Mouse (Mus musculus) neural tube, embryonic 10.5 days (tissue): Measurements from ENCODE around the gene D430042O09Rik.

ENCODE experiments used
- DNase-seq: peaks from one replicate; pipeline ENCODE4 v3.0.0-alpha.2; 2017; ENCODE audit warnings: low spot score; ENCODE audit errors: extremely low spot score

The D430042O09Rik gene

GRCm38 (mm10) chr7:125872202-125872580 lies 164.5 kb downstream of the D430042O09Rik start:
- no peak for DNase-seq

GRCm38 (mm10) chr7:125872874-125873273 lies 165.2 kb downstream of the D430042O09Rik start:
- DNase-seq, result no peak

- no peak for DNase-seq
These were observed 166.3 kb downstream of the D430042O09Rik start for GRCm38 (mm10) chr7:125873971-125874495.

- DNase-seq, result no peak
These were observed 170.4 kb downstream of the D430042O09Rik start for GRCm38 (mm10) chr7:125878040-125878439.

DNA sequence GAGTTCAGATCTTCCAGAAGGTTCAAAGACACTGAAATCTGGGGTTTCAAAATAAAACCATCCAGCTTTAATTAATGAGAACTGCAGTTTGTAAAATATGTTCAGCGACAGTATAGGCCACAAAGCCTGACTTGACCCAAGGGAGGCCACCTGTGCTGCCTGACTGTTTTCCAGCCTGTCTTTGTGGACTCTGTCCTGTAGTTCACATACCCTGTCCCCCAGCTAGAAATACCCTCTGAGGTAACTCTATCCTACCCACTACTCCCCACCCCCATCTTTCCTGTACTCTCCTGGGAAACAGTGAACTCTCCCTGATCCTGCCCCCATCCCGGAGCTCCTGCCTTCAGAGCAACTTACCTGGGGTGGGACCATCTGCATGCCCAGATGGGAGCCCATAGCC lies 175.5 kb downstream of the D430042O09Rik start:
- no peak for DNase-seq

DNA sequence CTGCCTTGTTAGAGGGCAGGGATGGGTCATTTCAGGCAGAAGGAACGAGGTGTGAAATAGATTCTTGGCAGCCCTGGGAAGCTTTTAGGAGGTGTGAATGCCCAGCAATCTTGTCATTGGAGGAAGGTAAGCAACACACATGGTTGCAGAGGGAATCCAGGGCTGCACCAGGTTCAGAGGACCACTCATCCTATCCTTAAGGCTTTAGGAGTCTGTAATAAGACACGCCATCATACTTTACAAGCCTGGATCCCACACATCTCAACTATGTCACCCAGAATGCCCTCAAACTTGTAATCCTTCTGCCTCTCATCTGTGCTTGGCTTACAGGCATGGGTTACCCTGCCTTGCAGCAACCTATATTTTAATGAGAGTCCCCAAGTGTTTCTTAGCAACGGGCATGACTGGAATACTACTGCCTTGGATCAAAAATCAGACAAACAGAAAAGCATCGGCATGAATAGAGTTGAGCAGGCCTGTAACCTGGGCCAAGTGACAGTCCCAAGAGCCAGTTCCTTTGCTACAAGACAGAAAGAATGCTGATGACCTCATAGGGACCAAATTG lies 178.5 kb downstream of the D430042O09Rik start:
- no peak for DNase-seq

DNA sequence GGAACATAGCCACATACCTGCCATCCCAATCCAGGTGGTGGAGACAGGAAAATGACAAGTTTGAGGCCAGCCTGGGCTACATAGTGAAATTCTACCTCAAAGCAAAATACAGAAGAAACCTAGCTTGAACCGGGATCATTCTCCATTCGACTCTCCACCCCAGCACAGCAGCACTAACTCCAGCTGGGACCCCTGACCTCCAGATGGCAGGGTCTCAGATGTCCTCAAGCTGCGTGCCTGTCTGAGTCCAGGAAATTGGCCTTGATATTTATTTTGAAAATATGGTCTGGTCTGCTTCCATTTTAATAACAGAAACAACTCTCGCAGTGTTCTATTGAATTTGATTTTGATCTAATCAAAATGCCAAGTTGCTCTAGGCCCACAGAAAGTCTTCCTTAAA lies 179.4 kb downstream of the D430042O09Rik start:
- peak; percentile 41 for DNase-seq

DNA sequence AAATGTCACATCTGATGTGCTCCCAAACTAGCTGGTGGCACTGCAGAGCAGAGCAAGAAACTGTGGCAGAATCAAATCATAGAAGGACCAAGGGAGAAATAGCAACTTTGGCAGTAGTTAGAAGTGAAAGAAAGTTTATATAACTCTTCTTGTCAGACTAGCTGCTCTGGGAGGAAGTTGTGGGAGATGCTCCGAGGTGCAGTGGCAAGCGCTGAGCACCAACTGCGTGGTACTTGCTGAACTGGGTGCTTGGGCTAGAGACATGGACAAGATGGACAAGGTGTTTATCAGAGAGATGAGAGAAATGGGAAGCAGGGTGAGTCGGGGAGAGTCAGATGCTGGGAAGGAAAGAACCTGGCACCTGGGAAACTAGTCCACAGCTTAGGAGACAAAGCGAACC lies 180.1 kb downstream of the D430042O09Rik start:
- no peak for DNase-seq

DNA sequence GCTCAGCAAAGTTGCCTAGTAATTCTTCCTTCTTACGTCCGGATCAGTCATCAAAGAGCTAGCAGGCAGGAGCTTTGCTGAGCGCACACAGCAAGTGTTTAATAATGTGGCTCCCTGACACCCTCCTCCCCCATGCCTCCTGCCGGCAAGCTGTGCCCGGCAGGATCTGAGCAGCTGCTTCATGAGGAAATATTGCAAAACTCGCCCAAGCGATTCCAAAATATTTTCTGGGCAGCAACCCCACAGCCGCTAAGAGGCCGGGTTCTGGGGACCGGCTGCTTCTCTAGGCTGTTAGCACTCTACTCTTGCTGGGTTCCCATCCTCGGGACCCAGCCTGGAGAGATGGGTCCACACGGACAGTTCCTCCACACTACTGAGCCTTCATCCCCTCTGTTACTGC lies 180.7 kb downstream of the D430042O09Rik start:
- no peak for DNase-seq

DNA sequence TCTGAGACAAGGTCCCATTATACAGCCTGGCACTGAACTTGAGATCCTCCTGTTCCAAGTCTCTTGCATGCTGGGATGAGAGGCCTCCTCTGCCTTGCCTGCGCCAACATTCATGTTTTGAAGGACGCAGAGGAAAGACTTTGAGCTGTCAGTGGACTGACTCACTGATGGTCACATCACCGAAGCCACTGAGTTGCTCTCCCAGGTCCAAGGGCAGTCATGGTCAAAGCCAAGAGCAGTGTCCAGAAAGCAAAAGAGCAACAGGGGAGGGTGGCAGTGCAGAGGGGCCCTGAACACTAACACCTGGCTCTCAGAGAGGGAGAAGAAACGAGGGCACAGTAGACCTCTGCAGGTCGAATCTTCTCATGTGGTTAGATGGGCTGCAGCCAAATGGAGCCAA lies 185.9 kb downstream of the D430042O09Rik start:
- no peak for DNase-seq

GRCm38 (mm10) chr7:125897059-125897458 lies 189.4 kb downstream of the D430042O09Rik start:
- DNase-seq, result no peak

- DNase-seq, result no peak
These were observed 191.3 kb downstream of the D430042O09Rik start for GRCm38 (mm10) chr7:125899036-125899435.

- DNase-seq, result no peak
These were observed 192.2 kb downstream of the D430042O09Rik start for GRCm38 (mm10) chr7:125899916-125900315.

- DNase-seq, result no peak
These were observed 192.9 kb downstream of the D430042O09Rik start for GRCm38 (mm10) chr7:125900386-125901161.

- DNase-seq, result no peak
These were observed 213.1 kb downstream of the D430042O09Rik start for GRCm38 (mm10) chr7:125920801-125921200.

GRCm38 (mm10) chr7:125924044-125924443 lies 216.4 kb downstream of the D430042O09Rik start:
- no peak for DNase-seq
